8 mouse cellular contexts compared by ENCODE assay signal in the genomic region with DNA sequence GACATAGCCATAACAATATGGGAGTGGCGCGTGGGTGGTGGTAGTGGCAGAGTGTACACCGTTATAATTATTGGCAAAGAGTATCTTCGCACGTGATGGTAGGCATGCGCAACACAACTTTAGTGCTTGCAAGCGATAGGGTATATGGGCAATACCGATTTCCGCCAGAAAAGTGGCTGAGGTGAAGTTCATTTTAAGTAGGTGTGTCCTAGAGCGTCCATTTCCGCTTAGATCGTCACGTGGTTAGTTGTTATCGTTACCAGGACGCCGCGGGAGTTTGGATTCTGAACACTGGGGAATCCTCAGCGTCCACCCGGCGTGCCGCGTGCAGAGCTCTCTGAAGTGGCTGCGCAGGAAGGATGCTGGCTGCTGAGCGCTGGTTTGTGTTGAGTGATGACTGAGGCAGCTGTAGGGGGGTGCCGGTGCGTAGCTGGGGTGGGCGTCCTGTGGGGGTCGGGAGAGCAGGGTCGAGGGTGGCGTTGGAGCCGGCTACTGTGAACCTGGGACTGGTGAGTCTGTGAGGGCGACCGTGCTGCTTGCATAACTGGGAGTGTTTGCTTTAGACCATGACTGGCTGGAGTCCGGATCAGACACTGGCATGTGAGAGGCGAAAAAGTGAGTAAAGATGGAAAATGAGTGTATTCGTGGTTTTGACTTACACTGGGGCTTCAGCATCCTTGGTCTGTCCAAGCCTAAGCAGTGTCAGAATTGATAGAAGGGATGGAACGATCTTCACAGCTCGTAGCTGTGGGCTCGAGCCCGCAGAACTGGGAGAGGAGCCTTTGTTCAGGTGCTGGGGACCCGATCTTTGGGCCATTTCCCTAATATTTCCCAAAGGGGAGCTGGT. TPM values are rescaled to one million over a fixed set of nuclear protein-coding genes. Genes with fewer than 3 reads are reported as not detected.
DNase-seq lines count a peak whose midpoint lies in the region; ATAC-seq and TF ChIP-seq lines count a peak whose summit lies in the region.

A gene (plus strand): TSS at position 274 of the 847 bp plus-strand sequence.

- peak; percentile 51 for DNase-seq in brain, embryonic 18.5 days (ENCODE audit: low read depth, low spot score)
- peak; percentile 67 to 74 for DNase-seq in frontal cortex, postnatal 10 days (ENCODE audit: low spot score in 2 of 2)
- peak; percentile 35 for DNase-seq in layer of hippocampus, adult 9-10 months (ENCODE audit: low spot score)
- DNase-seq in lung, adult 2 months = peak; percentile 38
- DNase-seq in thymus, postnatal 10 days (ENCODE audit: low spot score in 2 of 2) = peak; percentile 11 to 26

- no peaks in the 10 kb centered on the region for H3K27me3 ChIP-seq in ES-Bruce4 (ENCODE audit: control insufficient read depth, insufficient read depth, low read length, poor library complexity, severe bottlenecking)
- peaks cover 6% of the 10 kb centered on the region; the same call in 1 of the 2 replicates for H3K27me3 ChIP-seq in hindbrain, embryonic 12.5 days
- no peaks in the 10 kb centered on the region for H3K27me3 ChIP-seq in neural tube, embryonic 15.5 days (replicated peaks)

- peak within 1 kb of the TSS; percentile 69 for H3K4me3 ChIP-seq in ES-Bruce4 (ENCODE audit: low read depth, low read length)
- peak within 1 kb of the TSS; percentile 42 for H3K4me3 ChIP-seq in hindbrain, embryonic 12.5 days
- H3K4me3 ChIP-seq in lung, adult 2 months (replicated peaks; ENCODE audit: extremely low read depth, low read depth, low read length) = peak within 1 kb of the TSS; percentile 29
- H3K4me3 ChIP-seq in neural tube, embryonic 15.5 days (replicated peaks) = peak within 1 kb of the TSS; percentile 40

- H3K27ac ChIP-seq in ES-Bruce4 (ENCODE audit: insufficient read depth, low read length) = peak within 1 kb of the TSS; percentile 68
- H3K27ac ChIP-seq in hindbrain, embryonic 12.5 days = no peak within 1 kb of the TSS
- H3K27ac ChIP-seq in neural tube, embryonic 15.5 days (replicated peaks) = no peak within 1 kb of the TSS

- peaks cover 4% of the 10 kb centered on the region for H3K4me1 ChIP-seq in ES-Bruce4 (ENCODE audit: control insufficient read depth, insufficient read depth, low read length)
- H3K4me1 ChIP-seq in hindbrain, embryonic 12.5 days = 0 out of 2 replicates have a peak, but pooled peaks cover 5% of the 10 kb centered on the region
- H3K4me1 ChIP-seq in lung, adult 2 months (ENCODE audit: control insufficient read depth, insufficient read depth, low read length) = no peaks in the 10 kb centered on the region
- H3K4me1 ChIP-seq in neural tube, embryonic 15.5 days = peaks cover 11% of the 10 kb centered on the region

- H3K9ac ChIP-seq in ES-Bruce4 (ENCODE audit: low read depth, poor library complexity, severe bottlenecking) = peak within 1 kb of the TSS; percentile 25
- peak within 1 kb of the TSS; percentile 53; the same call in 1 of the 2 replicates for H3K9ac ChIP-seq in hindbrain, embryonic 12.5 days
- H3K9ac ChIP-seq in neural tube, embryonic 15.5 days (replicated peaks) = peak within 1 kb of the TSS; percentile 18

- peak within 1 kb of the TSS; percentile 87 for H3K4me2 ChIP-seq in hindbrain, embryonic 12.5 days (replicated peaks)
- peak within 1 kb of the TSS; percentile 80 for H3K4me2 ChIP-seq in neural tube, embryonic 15.5 days

- no peak for TF ChIP-seq POLR2A in ES-Bruce4 (IDR thresholded peaks at IDR 0.05; ENCODE audit: insufficient read depth, low read length)
- no peak for TF ChIP-seq POLR2A in lung, adult 2 months (IDR thresholded peaks at IDR 0.05; ENCODE audit: borderline replicate concordance, extremely low read depth, low read depth, low read length)

- peak; percentile 84 for ATAC-seq in hindbrain, embryonic 12.5 days (ENCODE audit: low FRiP score)
- peak; percentile 93 for ATAC-seq in neural tube, embryonic 15.5 days (ENCODE audit: low FRiP score)

- no peak for TF ChIP-seq CTCF in ES-Bruce4 (IDR thresholded peaks at IDR 0.05; ENCODE audit: low read depth, low read length)
- TF ChIP-seq CTCF in lung, adult 2 months (IDR thresholded peaks at IDR 0.05; ENCODE audit: insufficient read depth, low read length) = no peak

- 16% methylated on average over 41 of the region's 41 CpGs for WGBS in hindbrain, embryonic 12.5 days
- 12% methylated on average over 41 of the region's 41 CpGs for WGBS in lung, adult 2 months
- 15% methylated on average over 41 of the region's 41 CpGs for WGBS in neural tube, embryonic 15.5 days

- peaks cover 8% of the 10 kb centered on the region; the same call in 1 of the 2 replicates for H3K36me3 ChIP-seq in ES-Bruce4 (ENCODE audit: control insufficient read depth, insufficient read depth, low read length, poor library complexity, severe bottlenecking)
- H3K36me3 ChIP-seq in hindbrain, embryonic 12.5 days = no peaks in the 10 kb centered on the region
- no peaks in the 10 kb centered on the region for H3K36me3 ChIP-seq in neural tube, embryonic 15.5 days

- no peaks in the 10 kb centered on the region for H3K9me3 ChIP-seq in ES-Bruce4 (replicated peaks; ENCODE audit: control insufficient read depth, insufficient read depth, low read length, poor library complexity, severe bottlenecking)
- no peaks in the 10 kb centered on the region for H3K9me3 ChIP-seq in hindbrain, embryonic 12.5 days (replicated peaks)
- H3K9me3 ChIP-seq in neural tube, embryonic 15.5 days (replicated peaks) = no peaks in the 10 kb centered on the region

- TF ChIP-seq EP300 in ES-Bruce4 (IDR thresholded peaks at IDR 0.05; ENCODE audit: insufficient read depth, low read depth, low read length) = no peak

RNA-seq across cellular contexts. Expression of the gene that starts here (rescaled TPM):
- polyA plus RNA-seq in ES-Bruce4 (2011; ENCODE audit: insufficient read depth, insufficient read length, low read depth, missing spikeins) = 3.1 and 3.4 TPM in 2 replicates
- polyA plus RNA-seq in hindbrain, embryonic 12.5 days (2016; fragmentation: Nextera tagmentation; extraction: Ambion mirVana) = 0.34 and 0.37 TPM in 2 replicates
- 0.09 TPM in 1 of 2 replicates, not detected in the other for polyA plus RNA-seq in lung, adult 2 months (2012; rRNA removed)
- polyA plus RNA-seq in neural tube, embryonic 15.5 days (2015; fragmentation: Nextera tagmentation; extraction: Ambion mirVana) = 0.32 and 0.42 TPM in 2 replicates

Comparison
In these comparisons a context has a peak if more than half of its experiments do, and no peak if none do; other contexts are left out.
1. Peak in ATAC-seq, H3K4me3 ChIP-seq, H3K9ac ChIP-seq and H3K4me2 ChIP-seq in hindbrain, embryonic 12.5 days; RNA of the gene not detected or under 1 TPM.
2. Peak in DNase-seq and H3K4me3 ChIP-seq in lung, adult 2 months; RNA of the gene not detected or under 1 TPM.
3. Peak in ATAC-seq, H3K4me3 ChIP-seq, H3K9ac ChIP-seq and H3K4me2 ChIP-seq in neural tube, embryonic 15.5 days; RNA of the gene not detected or under 1 TPM.
4. DNase-seq: peak in every context shown above with its lines; median percentile 70 in frontal cortex, postnatal 10 days; 51 in brain, embryonic 18.5 days; 38 in lung, adult 2 months; 35 in layer of hippocampus, adult 9-10 months; 18 in thymus, postnatal 10 days.